Mouse (Mus musculus) CH12.LX (cell line): ENCODE results near the gene Slc30a3. TPM values are rescaled to one million over a fixed set of nuclear protein-coding genes. Genes with fewer than 3 reads are reported as not detected.

Experiments used
- DNase-seq: peaks from one replicate; pipeline ENCODE4 v3.0.0-alpha.2; 2013; ENCODE audit errors: extremely low read depth
- H3K27ac ChIP-seq: 2 replicates; pipeline ENCODE4 v1.5.1; 2012; ENCODE audit warnings: low read depth, mild to moderate bottlenecking, control low read depth, moderate library complexity; ENCODE audit not compliant: insufficient read depth
- H3K27me3 ChIP-seq: replicated peaks from 2 replicates; pipeline ENCODE3; 2012; ENCODE audit warnings: inconsistent platforms
- H3K36me3 ChIP-seq, 2 experiments: replicated peaks in 1 of 2; 2 replicates each; pipeline versions ENCODE3 to v1.6.1; 2012; ENCODE audit warnings: inconsistent platforms in 1 of 2, low read length in 1 of 2, mild to moderate bottlenecking in 1 of 2, mixed read lengths in 1 of 2, moderate library complexity in 1 of 2; ENCODE audit not compliant: control insufficient read depth in 1 of 2, insufficient read depth in 1 of 2
- H3K4me1 ChIP-seq, 2 experiments: 2 replicates each; pipeline ENCODE4 v1.6.1; 2012; ENCODE audit warnings: inconsistent platforms in 1 of 2, moderate library complexity in 1 of 2; ENCODE audit not compliant: insufficient read depth in 2 of 2, control insufficient read depth in 1 of 2
- H3K4me2 ChIP-seq: 2 replicates; pipeline ENCODE4 v1.6.1; 2012; ENCODE audit warnings: low read depth, mild to moderate bottlenecking, control low read depth; ENCODE audit not compliant: poor library complexity, insufficient read depth, severe bottlenecking
- H3K4me3 ChIP-seq, 3 experiments: fragments of 150-350 bp in 1 of 3; sonication (generic) in 1 of 3; replicated peaks in 1 of 3; 2 replicates each; pipeline versions ENCODE3 to v1.5.1; 2011 to 2012; ENCODE audit warnings: low read depth in 2 of 3, low read length in 2 of 3, mild to moderate bottlenecking in 2 of 3, moderate library complexity in 2 of 3, control low read depth in 1 of 3, improper control_type of control experiment in 1 of 3, inconsistent platforms in 1 of 3, mixed read lengths in 1 of 3; ENCODE audit not compliant: poor library complexity in 1 of 3
- H3K79me2 ChIP-seq: replicated peaks from 2 replicates; pipeline ENCODE4 v1.6.1; 2012; ENCODE audit warnings: mild to moderate bottlenecking, moderate library complexity; ENCODE audit not compliant: control insufficient read depth, poor library complexity, insufficient read depth, severe bottlenecking; ENCODE audit errors: extremely low read depth
- H3K9ac ChIP-seq: 2 replicates; pipeline ENCODE4 v1.6.1; 2012; ENCODE audit warnings: low read depth, mild to moderate bottlenecking, control low read depth, moderate library complexity; ENCODE audit not compliant: insufficient read depth
- H3K9me3 ChIP-seq: replicated peaks from 2 replicates; pipeline ENCODE3; 2012; ENCODE audit warnings: low read length, inconsistent platforms, mixed read lengths
- BHLHE40 ChIP-seq: IDR thresholded peaks from 2 replicates; pipeline ENCODE4 v1.6.1; 2011; ENCODE audit warnings: mild to moderate bottlenecking, low read depth, low read length, improper control_type of control experiment
- CHD1 ChIP-seq: IDR thresholded peaks from 2 replicates; pipeline ENCODE4 v1.6.1; 2012; ENCODE audit warnings: low read depth, low read length, improper control_type of control experiment, inconsistent platforms
- CHD2 ChIP-seq: IDR thresholded peaks from 2 replicates; pipeline ENCODE4 v1.6.1; 2011; ENCODE audit warnings: low read length, improper control_type of control experiment
- ELF1 ChIP-seq: IDR thresholded peaks from 2 replicates; pipeline ENCODE4 v1.6.1; 2014; ENCODE audit warnings: low read depth, mild to moderate bottlenecking, inconsistent platforms, low read length, improper control_type of control experiment
- ETS1 ChIP-seq: conservative IDR thresholded peaks from 2 replicates; pipeline ENCODE4 v1.6.1; 2012; ENCODE audit warnings: low read depth, mild to moderate bottlenecking, inconsistent platforms, low read length, improper control_type of control experiment, moderate library complexity
- GABPA ChIP-seq: IDR thresholded peaks from 2 replicates; pipeline ENCODE4 v1.6.1; 2012; ENCODE audit warnings: low read depth, low read length, improper control_type of control experiment, inconsistent platforms; ENCODE audit not compliant: insufficient replicate concordance
- HCFC1 ChIP-seq: IDR thresholded peaks from 2 replicates; pipeline ENCODE4 v1.6.1; 2012; ENCODE audit warnings: low read depth, mild to moderate bottlenecking, inconsistent platforms, low read length, improper control_type of control experiment
- JUN ChIP-seq: IDR thresholded peaks from 2 replicates; pipeline ENCODE4 v1.6.1; 2011; ENCODE audit warnings: low read depth, mild to moderate bottlenecking, low read length, improper control_type of control experiment, moderate library complexity; ENCODE audit not compliant: insufficient read depth
- KAT2A ChIP-seq: IDR thresholded peaks from 2 replicates; pipeline ENCODE4 v1.6.1; 2012; ENCODE audit warnings: low read length, improper control_type of control experiment, inconsistent platforms; ENCODE audit not compliant: insufficient replicate concordance
- MAFK ChIP-seq: IDR thresholded peaks from 2 replicates; pipeline ENCODE4 v1.6.1; 2011; ENCODE audit warnings: low read length, improper control_type of control experiment; ENCODE audit not compliant: insufficient replicate concordance
- MAX ChIP-seq: IDR thresholded peaks from 2 replicates; pipeline ENCODE4 v1.6.1; 2011; ENCODE audit warnings: low read length, improper control_type of control experiment
- MAZ ChIP-seq: IDR thresholded peaks from 2 replicates; pipeline ENCODE4 v1.6.1; 2012; ENCODE audit warnings: low read depth, mild to moderate bottlenecking, inconsistent platforms, low read length, improper control_type of control experiment, moderate library complexity
- MEF2A ChIP-seq: IDR thresholded peaks from 2 replicates; pipeline ENCODE4 v1.6.1; 2014; ENCODE audit warnings: low read depth, mild to moderate bottlenecking, inconsistent platforms, low read length, improper control_type of control experiment, borderline replicate concordance
- MXI1 ChIP-seq: IDR thresholded peaks from 2 replicates; pipeline ENCODE4 v1.6.1; 2011; ENCODE audit warnings: mild to moderate bottlenecking, low read depth, low read length, improper control_type of control experiment
- MYC ChIP-seq: IDR thresholded peaks from 2 replicates; pipeline ENCODE4 v1.6.1; 2011; ENCODE audit warnings: low read depth, mild to moderate bottlenecking, improper control_type of control experiment, low read length
- NELFE ChIP-seq: IDR thresholded peaks from 2 replicates; pipeline ENCODE4 v1.6.1; 2011; ENCODE audit warnings: low read depth, low read length, improper control_type of control experiment
- PAX5 ChIP-seq: IDR thresholded peaks from 2 replicates; pipeline ENCODE4 v1.6.1; 2012; ENCODE audit warnings: low read length, inconsistent platforms, mixed read lengths
- RCOR1 ChIP-seq: conservative IDR thresholded peaks from 2 replicates; pipeline ENCODE4 v1.6.1; 2012; ENCODE audit warnings: low read depth, mild to moderate bottlenecking, inconsistent platforms, low read length, improper control_type of control experiment
- SIN3A ChIP-seq: IDR thresholded peaks from 2 replicates; pipeline ENCODE4 v1.6.1; 2012; ENCODE audit warnings: low read length, improper control_type of control experiment, inconsistent platforms
- SMC3 ChIP-seq: IDR thresholded peaks from 2 replicates; pipeline ENCODE4 v1.6.1; 2011; ENCODE audit warnings: low read depth, low read length, improper control_type of control experiment
- TBP ChIP-seq: conservative IDR thresholded peaks from 2 replicates; pipeline ENCODE4 v1.6.1; 2011; ENCODE audit warnings: low read depth, low read length, improper control_type of control experiment
- TCF12 ChIP-seq: IDR thresholded peaks from 2 replicates; pipeline ENCODE4 v1.6.1; 2014; ENCODE audit warnings: low read depth, mild to moderate bottlenecking, inconsistent platforms, low read length, improper control_type of control experiment
- UBTF ChIP-seq: IDR thresholded peaks from 2 replicates; pipeline ENCODE4 v1.6.1; 2012; ENCODE audit warnings: low read depth, mild to moderate bottlenecking, inconsistent platforms, low read length, improper control_type of control experiment, moderate library complexity
- ZC3H11A ChIP-seq: IDR thresholded peaks from 2 replicates; pipeline ENCODE4 v1.6.1; 2012; ENCODE audit warnings: low read depth, mild to moderate bottlenecking, inconsistent platforms, low read length, improper control_type of control experiment
- ZMIZ1 ChIP-seq: IDR thresholded peaks from 2 replicates; pipeline ENCODE4 v1.6.1; 2012; ENCODE audit warnings: low read depth, mild to moderate bottlenecking, inconsistent platforms, low read length, improper control_type of control experiment
- dilution Hi-C: fragments of 300-500 bp; cut with MboI; formaldehyde crosslinking; loops from 2 replicates; pipeline ENCODE4 v1.14.3; 2020; ENCODE audit warnings: low sequenced_read_pairs; ENCODE audit not compliant: extremely low pct_unique_long_range_greater_than_20kb, extremely low pct_ligation_motif_present
- in situ Hi-C: fragments of 300-500 bp; cut with MboI; formaldehyde crosslinking; loops from 3 replicates; pipeline ENCODE4 v1.14.3; 2019; ENCODE audit warnings: low sequenced_read_pairs, low pct_ligation_motif_present, low pct_unique_long_range_greater_than_20kb, mixed read lengths
- polyA plus RNA-seq: library from polyadenylated mRNA; unstranded; fragments of >175 nt; gene quantifications from 2 replicates; pipeline ENCODE4 v1.2.1, GENCODE M21; 2012; ENCODE audit warnings: low read depth; ENCODE audit not compliant: insufficient read length
- total RNA-seq, 2 experiments: library from RNA; depleted of rRNA; stranded (reverse); fragments of 300-350 nt in 1 of 2; fragments of >200 nt in 1 of 2; gene quantifications; 2 replicates each; pipeline ENCODE4 v1.2.3; 2012 to 2014

Slc30a3 gene
- total and polyA plus RNA-seq, 3 experiments: not detected

- Histone ChIP-seq H3K4me2 (peak overlapping the region; percentile 83), H3K79me2 (peaks cover 24% of the 10 kb centered on the region), H3K4me3 (peak overlapping the region; percentile 82 to 86 (median 82)), H3K9me3 (no peaks in the 10 kb centered on the region), H3K9ac (peak overlapping the region; percentile 52), H3K27ac (0 out of 2 replicates have a peak overlapping the region, but pooled peaks have one; percentile 26), H3K27me3 (no peaks in the 10 kb centered on the region), H3K4me1 (peaks cover 3 to 30% of the 10 kb centered on the region in 2 experiments; a peak in 2 of 4 replicates), H3K36me3 (peaks cover 35 to 54% of the 10 kb centered on the region in 2 experiments)
- dilution Hi-C loops: no loop called here
- in situ Hi-C loops: no loop called here
- peak; percentile 68 for TF ChIP-seq SIN3A
- TF ChIP-seq ETS1: no peak
- peak; percentile 1; the same call in 1 of the 2 replicates for TF ChIP-seq ELF1
- TF ChIP-seq CHD1: peak; percentile 60
- no peak for TF ChIP-seq BHLHE40
- peak; percentile 60; the same call in 1 of the 2 replicates for TF ChIP-seq MAFK
- peak; percentile 24 for DNase-seq
Measured at GRCm38 (mm10) chr5:31055216-31056140, 52.6 kb downstream of the Slc30a3 start.

- H3K9ac ChIP-seq: peak within 1 kb of the TSS; percentile 52
- in situ Hi-C loops (no loop called here), dilution Hi-C loops (no loop called here)
- peak within 1 kb of the TSS; percentile 20; the same call in 1 of the 2 replicates for H3K27ac ChIP-seq
- no peaks in the 10 kb centered on the region for H3K9me3 ChIP-seq
- peaks cover 24% of the 10 kb centered on the region for H3K79me2 ChIP-seq
- H3K4me1 ChIP-seq: peaks cover 3 to 35% of the 10 kb centered on the region in 2 experiments; a peak in 2 of 4 replicates
- peaks cover 25 to 45% of the 10 kb centered on the region in 2 experiments for H3K36me3 ChIP-seq
- peak within 1 kb of the TSS; percentile 82 to 86 (median 82) for H3K4me3 ChIP-seq
- DNase-seq: peak; percentile 90
- H3K4me2 ChIP-seq: peak within 1 kb of the TSS; percentile 83
- H3K27me3 ChIP-seq: no peaks in the 10 kb centered on the region
- TF ChIP-seq PAX5 (no peak), RCOR1 (no peak), ETS1 (no peak), MEF2A (peak; percentile 5; the same call in 1 of the 2 replicates), CHD1 (no peak), TBP (0 out of 2 replicates have a peak, but pooled peaks have one; percentile 46), GABPA (no peak), TCF12 (peak; percentile 88), MAFK (no peak), BHLHE40 (no peak), NELFE (peak; percentile 90), JUN (no peak), HCFC1 (peak; percentile 50), KAT2A (0 out of 2 replicates have a peak, but pooled peaks have one; percentile 47), ZMIZ1 (peak; percentile 86), CHD2 (no peak), MAX (peak; percentile 97), MYC (peak; percentile 82; the same call in 1 of the 2 replicates), ELF1 (0 out of 2 replicates have a peak, but pooled peaks have one; percentile 4), MAZ (no peak), ZC3H11A (no peak), SMC3 (no peak), UBTF (peak; percentile 88; the same call in 1 of the 2 replicates), MXI1 (peak; percentile 99)
Measured at GRCm38 (mm10) chr5:31054261-31055215, 53.5 kb downstream of the Slc30a3 start, which contains the start of gene Cad. Gene Cad, plus strand, starts transcription at chr5:31054780.
